Mouse (Mus musculus): ENCODE results near the gene Gmppa.

The Gmppa gene

GRCm38 (mm10) chr1:75455433-75455832 lies 19.7 kb downstream of the Gmppa start:
- in situ Hi-C loops (cut with MboI, MseI): no loop called here

GRCm38 (mm10) chr1:75455948-75456347 lies 20.2 kb downstream of the Gmppa start:
- in situ Hi-C loops (cut with MboI, MseI): no loop called here

- in situ Hi-C loops (cut with MboI, MseI): no loop called here
These were observed 21.2 kb downstream of the Gmppa start for GRCm38 (mm10) chr1:75456746-75457564.

- in situ Hi-C loops (cut with MboI, MseI): no loop called here
These were observed 21.9 kb downstream of the Gmppa start for GRCm38 (mm10) chr1:75457710-75458024.

- in situ Hi-C loops (cut with MboI, MseI): no loop called here
These were observed 22.5 kb downstream of the Gmppa start for GRCm38 (mm10) chr1:75458025-75458788.

- in situ Hi-C loops (cut with MboI, MseI): no loop called here
These were observed 23.3 kb downstream of the Gmppa start for GRCm38 (mm10) chr1:75458789-75459684.

GRCm38 (mm10) chr1:75460297-75460696 lies 24.6 kb downstream of the Gmppa start:
- in situ Hi-C loops (cut with MboI, MseI): loop anchor here (5.0 to 10.0 kb wide), 3 partner anchors 58 to 405 kb away; partner anchors contain the start of gene Nhej1 (in 1 of the 2)

GRCm38 (mm10) chr1:75462636-75463035 lies 26.9 kb downstream of the Gmppa start:
- in situ Hi-C loops (cut with MboI, MseI): loop anchor here (5.0 to 10.0 kb wide), 3 partner anchors 60 to 408 kb away; partner anchors contain the start of gene Nhej1 (in 1 of the 2)

- in situ Hi-C loops (cut with MboI, MseI): loop anchor here (5.0 to 10.0 kb wide), 3 partner anchors 61 to 409 kb away; partner anchors contain the start of gene Nhej1 (in 1 of the 2)
These were observed 28.0 kb downstream of the Gmppa start for GRCm38 (mm10) chr1:75463652-75464204.

GRCm38 (mm10) chr1:75467215-75467927 lies 31.6 kb downstream of the Gmppa start:
- in situ Hi-C loops (cut with MboI, MseI): loop anchor here (5.0 to 10.0 kb wide), 4 partner anchors 120 to 825 kb away; partner anchors contain the start of gene Nhej1 (in 1 of the 2)

- in situ Hi-C loops (cut with MboI, MseI): loop anchor here (5.0 to 10.0 kb wide), 4 partner anchors 122 to 827 kb away; partner anchors contain the start of gene Nhej1 (in 1 of the 2)
These were observed 33.6 kb downstream of the Gmppa start for GRCm38 (mm10) chr1:75469287-75469825.

GRCm38 (mm10) chr1:75476441-75476840 lies 40.7 kb downstream of the Gmppa start:
- in situ Hi-C loops (cut with MboI, MseI): loop anchor here (5.0 to 25.0 kb wide), 2 partner anchors 86 to 1089 kb away; partner anchors contain the start of genes Ctdsp1 (in 1 of the 2) and Slc11a1 (in 1 of the 2)

- in situ Hi-C loops (cut with MboI, MseI): loop anchor here (5.0 to 25.0 kb wide), 2 partner anchors 85 to 1090 kb away; partner anchors contain the start of genes Ctdsp1 (in 1 of the 2) and Slc11a1 (in 1 of the 2)
These were observed 41.7 kb downstream of the Gmppa start for GRCm38 (mm10) chr1:75477264-75477965.

GRCm38 (mm10) chr1:75477966-75478290 lies 42.2 kb downstream of the Gmppa start:
- in situ Hi-C loops (cut with MboI, MseI): loop anchor here (5.0 to 25.0 kb wide), 2 partner anchors 84 to 1091 kb away; partner anchors contain the start of genes Ctdsp1 (in 1 of the 2) and Slc11a1 (in 1 of the 2)

- in situ Hi-C loops (cut with MboI, MseI): loop anchor here (5.0 to 25.0 kb wide), 2 partner anchors 84 to 1091 kb away; partner anchors contain the start of genes Ctdsp1 (in 1 of the 2) and Slc11a1 (in 1 of the 2)
These were observed 42.8 kb downstream of the Gmppa start for GRCm38 (mm10) chr1:75478497-75478896.

GRCm38 (mm10) chr1:75478916-75479634 lies 43.3 kb downstream of the Gmppa start, which contains the start of the genes Chpf and Tmem198:
Gene Chpf, minus strand, starts transcription at chr1:75479307.
Gene Tmem198, plus strand, starts transcription at chr1:75479532.
- in situ Hi-C loops (cut with MboI, MseI): loop anchor here (5.0 to 25.0 kb wide), 2 partner anchors 83 to 1092 kb away; partner anchors contain the start of genes Ctdsp1 (in 1 of the 2) and Slc11a1 (in 1 of the 2)

GRCm38 (mm10) chr1:75479635-75479989 lies 43.9 kb downstream of the Gmppa start:
- in situ Hi-C loops (cut with MboI, MseI): loop anchor here (5.0 to 25.0 kb wide), 2 partner anchors 83 to 1092 kb away; partner anchors contain the start of genes Ctdsp1 (in 1 of the 2) and Slc11a1 (in 1 of the 2)

- in situ Hi-C loops (cut with MboI, MseI): loop anchor here in 1 of 2 experiments (25.0 kb wide), 1 partner anchor 1093 kb away; the partner anchor contains the start of genes Ctdsp1 and Slc11a1
These were observed 44.3 kb downstream of the Gmppa start for GRCm38 (mm10) chr1:75480036-75480435.

All from T-helper 17 cell (primary cell).